Mouse (Mus musculus) kidney, postnatal 0 days (tissue): ENCODE data around the gene Camk1d. TPM values are rescaled to one million over a fixed set of nuclear protein-coding genes. Genes with fewer than 3 reads are reported as not detected.

ENCODE experiments used
- ATAC-seq: fragments of 200-750 bp; cut with Nextera tagmentation; replicated peaks from 2 replicates; pipeline ENCODE4 v1.8.0; 2017; ENCODE audit warnings: low read depth, moderate number of reproducible peaks, moderate TSS enrichment, moderate library complexity; ENCODE audit not compliant: low FRiP score
- DNase-seq: peaks from one replicate; pipeline ENCODE4 v3.0.0-alpha.2; 2016; ENCODE audit warnings: low spot score
- H3K27ac ChIP-seq: fragments of 300-500 bp; sonication (generic); 2 replicates; pipeline ENCODE4 v1.5.1; 2014; ENCODE audit warnings: mild to moderate bottlenecking
- H3K27me3 ChIP-seq: fragments of 300-500 bp; sonication (generic); 2 replicates; pipeline ENCODE4 v1.6.1; 2014; ENCODE audit warnings: low read length, mixed read lengths; ENCODE audit not compliant: insufficient read depth
- H3K36me3 ChIP-seq: fragments of 300-500 bp; sonication (generic); 2 replicates; pipeline ENCODE4 v1.6.1; 2014; ENCODE audit warnings: low read length, mixed read lengths; ENCODE audit not compliant: insufficient read depth
- H3K4me1 ChIP-seq: fragments of 300-500 bp; sonication (generic); replicated peaks from 2 replicates; pipeline ENCODE4 v1.6.1; 2014; ENCODE audit warnings: antibody characterized with exemption, low read length, mixed read lengths; ENCODE audit not compliant: insufficient read depth
- H3K4me2 ChIP-seq: fragments of 300-500 bp; sonication (generic); 2 replicates; pipeline ENCODE4 v1.6.1; 2014; ENCODE audit warnings: mild to moderate bottlenecking, low read length, moderate library complexity, mixed read lengths
- H3K4me3 ChIP-seq: fragments of 300-500 bp; sonication (generic); replicated peaks from 2 replicates; pipeline ENCODE4 v1.5.1; 2014; ENCODE audit warnings: low read depth, low read length
- H3K9ac ChIP-seq: fragments of 300-500 bp; sonication (generic); 2 replicates; pipeline ENCODE4 v1.6.1; 2014; ENCODE audit warnings: low read depth, low read length
- H3K9me3 ChIP-seq: fragments of 300-500 bp; sonication (generic); replicated peaks from 2 replicates; pipeline ENCODE4 v1.6.1; 2016; ENCODE audit warnings: low read length, inconsistent platforms, mixed read lengths
- CTCF ChIP-seq: IDR thresholded peaks from 2 replicates; pipeline ENCODE4 v1.5.1; 2016; ENCODE audit warnings: antibody characterized with exemption, low read depth, mild to moderate bottlenecking, moderate library complexity
- WGBS: fragments of 180-500 bp; shearing (Covaris S2); extraction: QIAGEN DNeasy Blood & Tissue Kit; methylation state at CpG from one replicate; pipeline ENCODE4 v1.1.7; 2014; 5-methylcytosine and 5-hydroxymethylcytosine counted together
- polyA plus RNA-seq: library from polyadenylated mRNA; unstranded; fragments of >200 nt; fragmentation: Nextera tagmentation; extraction: Ambion mirVana; gene quantifications from 2 replicates; pipeline ENCODE4 v1.2.1, GENCODE M21; 2015

Camk1d gene
- polyA plus RNA-seq, 1 experiment from 2014 or later = 1.5 TPM

- Histone ChIP-seq H3K4me3 (no peak overlapping the region), H3K36me3 (no peaks in the 10 kb centered on the region), H3K9ac (no peak overlapping the region), H3K4me1 (no peaks in the 10 kb centered on the region), H3K27me3 (no peaks in the 10 kb centered on the region), H3K4me2 (no peak overlapping the region), H3K9me3 (no peaks in the 10 kb centered on the region), H3K27ac (no peak overlapping the region)
- DNase-seq (no peak), ATAC-seq (no peak)
- WGBS = 80% methylated on average over 2 of the region's 2 CpGs
- TF ChIP-seq CTCF = no peak
Observed at GRCm38 (mm10) chr2:5645584-5645983, 68.7 kb downstream of the Camk1d start.

GRCm38 (mm10) chr2:5643937-5644336 lies 70.4 kb downstream of the Camk1d start:
- no peaks in the 10 kb centered on the region for H3K27me3 ChIP-seq
- no peak for ATAC-seq
- H3K27ac ChIP-seq = no peak overlapping the region
- no peaks in the 10 kb centered on the region for H3K36me3 ChIP-seq
- TF ChIP-seq CTCF = no peak
- H3K4me1 ChIP-seq = no peaks in the 10 kb centered on the region
- H3K4me3 ChIP-seq = no peak overlapping the region
- no peak overlapping the region for H3K9ac ChIP-seq
- H3K4me2 ChIP-seq = no peak overlapping the region
- H3K9me3 ChIP-seq = no peaks in the 10 kb centered on the region
- 66% methylated on average over 3 of the region's 3 CpGs for WGBS
- no peak for DNase-seq

GRCm38 (mm10) chr2:5643226-5643625 lies 71.1 kb downstream of the Camk1d start:
- Histone ChIP-seq H3K27me3 (no peaks in the 10 kb centered on the region), H3K4me2 (no peak overlapping the region), H3K9me3 (no peaks in the 10 kb centered on the region), H3K27ac (no peak overlapping the region), H3K4me1 (no peaks in the 10 kb centered on the region), H3K36me3 (no peaks in the 10 kb centered on the region), H3K4me3 (no peak overlapping the region), H3K9ac (no peak overlapping the region)
- WGBS = 71% methylated on average over 7 of the region's 7 CpGs
- no peak for DNase-seq
- ATAC-seq = no peak
- no peak for TF ChIP-seq CTCF

GRCm38 (mm10) chr2:5642624-5643023 lies 71.7 kb downstream of the Camk1d start:
- WGBS = 48% methylated on average over 5 of the region's 5 CpGs
- no peak for TF ChIP-seq CTCF

GRCm38 (mm10) chr2:5641678-5642077 lies 72.6 kb downstream of the Camk1d start:
- DNase-seq = no peak

More at GRCm38 (mm10) chr2:5642624-5643023, 71.7 kb downstream of the Camk1d start:
- no peak overlapping the region for H3K27ac ChIP-seq
- H3K36me3 ChIP-seq = no peaks in the 10 kb centered on the region
- no peak overlapping the region for H3K4me3 ChIP-seq
- ATAC-seq = no peak
- H3K9me3 ChIP-seq = no peaks in the 10 kb centered on the region
- H3K4me1 ChIP-seq = no peaks in the 10 kb centered on the region
- H3K4me2 ChIP-seq = no peak overlapping the region
- no peak for DNase-seq
- no peaks in the 10 kb centered on the region for H3K27me3 ChIP-seq
- no peak overlapping the region for H3K9ac ChIP-seq

GRCm38 (mm10) chr2:5640586-5640985 lies 73.7 kb downstream of the Camk1d start:
- Histone ChIP-seq H3K9ac (no peak overlapping the region), H3K36me3 (no peaks in the 10 kb centered on the region), H3K4me3 (no peak overlapping the region), H3K4me2 (no peak overlapping the region), H3K27ac (no peak overlapping the region), H3K27me3 (no peaks in the 10 kb centered on the region), H3K9me3 (no peaks in the 10 kb centered on the region), H3K4me1 (no peaks in the 10 kb centered on the region)
- ATAC-seq (no peak), DNase-seq (no peak)
- TF ChIP-seq CTCF = no peak
- 84% methylated on average over 5 of the region's 5 CpGs for WGBS

More at GRCm38 (mm10) chr2:5641678-5642077, 72.6 kb downstream of the Camk1d start:
- ATAC-seq = no peak
- Histone ChIP-seq H3K27ac (no peak overlapping the region), H3K4me1 (no peaks in the 10 kb centered on the region), H3K4me2 (no peak overlapping the region), H3K4me3 (no peak overlapping the region), H3K36me3 (no peaks in the 10 kb centered on the region), H3K9ac (no peak overlapping the region), H3K9me3 (no peaks in the 10 kb centered on the region), H3K27me3 (no peaks in the 10 kb centered on the region)
- no peak for TF ChIP-seq CTCF
- 67% methylated on average over 5 of the region's 5 CpGs for WGBS
